Mouse (Mus musculus) ES-Bruce4 (cell line): ENCODE measurements around the gene Mov10.

Source experiments
- CTCF ChIP-seq: IDR thresholded peaks from one replicate; pipeline ENCODE4 v1.8.1; 2011; ENCODE audit warnings: low read depth, low read length
- EP300 ChIP-seq: IDR thresholded peaks from 2 replicates; pipeline ENCODE4 v1.6.1; 2011; ENCODE audit warnings: low read depth, low read length; ENCODE audit not compliant: insufficient read depth
- POLR2A ChIP-seq: IDR thresholded peaks from one replicate; pipeline ENCODE4 v1.8.1; 2011; ENCODE audit warnings: low read length; ENCODE audit not compliant: insufficient read depth

- no peak for TF ChIP-seq CTCF
- TF ChIP-seq POLR2A = no peak
- no peak for TF ChIP-seq EP300
Measured at GRCm38 (mm10) chr3:104865341-104865788, 47.0 kb upstream of the Mov10 start.
